21 mouse cellular contexts compared by ENCODE assay signal in genomic region chr11:111582980-111583379, GRCm38 (mm10).
A peak's percentile ranks its signal among the peaks of the same experiment; 100 is the strongest.
DNase-seq lines count a peak whose midpoint lies in the region; ATAC-seq and TF ChIP-seq lines count a peak whose summit lies in the region.
"Had no signal": no experiment of that assay in that cellular context is flagged by ENCODE, and none has a peak within 500 bp of the region (broad histone marks: within the 10 kb centered on the region; RNA-seq: fewer than 3 reads in every experiment).

No protein-coding gene starts in this region.

- H3K4me3 ChIP-seq in kidney, embryonic 15.5 days (replicated peaks), result peak overlapping the region; percentile 32
- no peak overlapping the region for H3K4me3 ChIP-seq in stomach, embryonic 14.5 days (ENCODE audit: low read depth, low read length)
- no peak overlapping the region for H3K4me3 ChIP-seq in stomach, postnatal 0 days (ENCODE audit: low read depth, low read length)
- no peak overlapping the region for H3K4me3 ChIP-seq in intestine, postnatal 0 days (ENCODE audit: low read depth, low read length)
- H3K4me3 ChIP-seq: forebrain, embryonic 13.5 days; neural tube, embryonic 13.5 days had no signal

- H3K9me3 ChIP-seq in kidney, embryonic 15.5 days (replicated peaks), result no peaks in the 10 kb centered on the region
- no peaks in the 10 kb centered on the region for H3K9me3 ChIP-seq in stomach, embryonic 14.5 days (ENCODE audit: control insufficient read depth, low read depth, low read length)
- H3K9me3 ChIP-seq in stomach, postnatal 0 days (ENCODE audit: control insufficient read depth, low read length), result no peaks in the 10 kb centered on the region
- no peaks in the 10 kb centered on the region for H3K9me3 ChIP-seq in intestine, postnatal 0 days (ENCODE audit: control insufficient read depth)
- H3K9me3 ChIP-seq: forebrain, embryonic 13.5 days; heart, embryonic 10.5 days; neural tube, embryonic 13.5 days had no signal

- no peak for ATAC-seq in kidney, embryonic 15.5 days (replicated peaks; ENCODE audit: low FRiP score)
- no peak for ATAC-seq in stomach, embryonic 14.5 days (ENCODE audit: insufficient number of reproducible peaks, insufficient read depth, low FRiP score, low read depth)
- no peak for ATAC-seq in stomach, postnatal 0 days (ENCODE audit: low FRiP score, low TSS enrichment)
- ATAC-seq in intestine, postnatal 0 days, result no peak
- ATAC-seq in erythroblast, adult 5-6 weeks (replicated peaks; ENCODE audit: low FRiP score, poor library complexity, severe bottlenecking), result no peak
- ATAC-seq: forebrain, embryonic 13.5 days had no signal

- H3K27ac ChIP-seq in kidney, embryonic 15.5 days, result no peak overlapping the region
- no peak overlapping the region for H3K27ac ChIP-seq in stomach, embryonic 14.5 days (ENCODE audit: low read length)
- H3K27ac ChIP-seq in stomach, postnatal 0 days (replicated peaks), result no peak overlapping the region
- H3K27ac ChIP-seq in intestine, postnatal 0 days (ENCODE audit: low read depth, low read length), result no peak overlapping the region
- H3K27ac ChIP-seq: forebrain, embryonic 13.5 days; heart, embryonic 10.5 days; hindbrain, embryonic 14.5 days; neural tube, embryonic 13.5 days had no signal

- no peak overlapping the region for H3K9ac ChIP-seq in kidney, embryonic 15.5 days
- no peak overlapping the region for H3K9ac ChIP-seq in stomach, embryonic 14.5 days (replicated peaks; ENCODE audit: low read depth, low read length)
- no peak overlapping the region for H3K9ac ChIP-seq in stomach, postnatal 0 days (ENCODE audit: low read length)
- H3K9ac ChIP-seq in intestine, postnatal 0 days (ENCODE audit: low read depth, low read length), result no peak overlapping the region
- H3K9ac ChIP-seq: forebrain, embryonic 13.5 days; hindbrain, embryonic 14.5 days; neural tube, embryonic 13.5 days had no signal

- no peak for TF ChIP-seq CTCF in stomach, postnatal 0 days (IDR thresholded peaks at IDR 0.05; ENCODE audit: low read depth)
- no peak for TF ChIP-seq CTCF in intestine, postnatal 0 days (IDR thresholded peaks at IDR 0.05; ENCODE audit: low read depth)

- H3K27me3 ChIP-seq in kidney, embryonic 15.5 days, result no peaks in the 10 kb centered on the region
- H3K27me3 ChIP-seq in stomach, embryonic 14.5 days (ENCODE audit: control insufficient read depth, insufficient read depth, low read length), result no peaks in the 10 kb centered on the region
- H3K27me3 ChIP-seq in stomach, postnatal 0 days (ENCODE audit: control insufficient read depth, insufficient read depth, low read length), result no peaks in the 10 kb centered on the region
- H3K27me3 ChIP-seq in intestine, postnatal 0 days (replicated peaks; ENCODE audit: control insufficient read depth, insufficient read depth, low read length), result no peaks in the 10 kb centered on the region
- H3K27me3 ChIP-seq: forebrain, embryonic 13.5 days; neural tube, embryonic 13.5 days had no signal

- 0 out of 2 replicates have a peak, but pooled peaks cover 7% of the 10 kb centered on the region for H3K4me1 ChIP-seq in kidney, embryonic 15.5 days
- no peaks in the 10 kb centered on the region for H3K4me1 ChIP-seq in stomach, embryonic 14.5 days (ENCODE audit: control insufficient read depth, insufficient read depth, low read length)
- H3K4me1 ChIP-seq in stomach, postnatal 0 days (replicated peaks; ENCODE audit: control insufficient read depth, insufficient read depth), result no peaks in the 10 kb centered on the region
- H3K4me1 ChIP-seq in intestine, postnatal 0 days (replicated peaks; ENCODE audit: control insufficient read depth, insufficient read depth, low read length), result no peaks in the 10 kb centered on the region
- H3K4me1 ChIP-seq: heart, embryonic 10.5 days; neural tube, embryonic 13.5 days had no signal

- TF ChIP-seq EP300 in stomach, postnatal 0 days (optimal IDR thresholded peaks at IDR 0.05), result no peak

- peak overlapping the region; percentile 56 for H3K4me2 ChIP-seq in kidney, embryonic 15.5 days
- peak overlapping the region; percentile 41; the same call in 1 of the 2 replicates for H3K4me2 ChIP-seq in stomach, embryonic 14.5 days (replicated peaks; ENCODE audit: low read depth, low read length)
- no peak overlapping the region for H3K4me2 ChIP-seq in stomach, postnatal 0 days (replicated peaks; ENCODE audit: low read depth)
- H3K4me2 ChIP-seq in intestine, postnatal 0 days (replicated peaks; ENCODE audit: low read depth), result peak overlapping the region; percentile 55
- H3K4me2 ChIP-seq: forebrain, embryonic 13.5 days; hindbrain, embryonic 14.5 days had no signal

- no peak for DNase-seq in kidney, postnatal 36 days
- DNase-seq in stomach, postnatal 0 days (ENCODE audit: low spot score), result no peak
- DNase-seq in cerebellum, postnatal 36 days, result no peak
- DNase-seq in adrenal gland, adult 2 months, result no peak
- DNase-seq: adrenal gland, postnatal 14 days; cerebellum, adult 11-12 months; cerebellum, postnatal 25 days; gastrocnemius, postnatal 36 days; heart, postnatal 10 days; kidney, adult 18-20 months; lung, postnatal 14 days; right cerebral cortex, postnatal 25 days; thymus, adult 18-20 months had no signal

- H3K36me3 ChIP-seq in kidney, embryonic 15.5 days, result no peaks in the 10 kb centered on the region
- no peaks in the 10 kb centered on the region for H3K36me3 ChIP-seq in stomach, embryonic 14.5 days (ENCODE audit: control insufficient read depth, insufficient read depth, low read length)
- H3K36me3 ChIP-seq in stomach, postnatal 0 days (ENCODE audit: control insufficient read depth, insufficient read depth, low read length), result no peaks in the 10 kb centered on the region
- H3K36me3 ChIP-seq in intestine, postnatal 0 days (ENCODE audit: control insufficient read depth, insufficient read depth), result no peaks in the 10 kb centered on the region
- H3K36me3 ChIP-seq: heart, embryonic 10.5 days; neural tube, embryonic 13.5 days had no signal

- WGBS in kidney, embryonic 15.5 days, result 66% methylated on average over 4 of the region's 4 CpGs
- 59% methylated on average over 4 of the region's 4 CpGs for WGBS in stomach, embryonic 14.5 days
- 53% methylated on average over 4 of the region's 4 CpGs for WGBS in stomach, postnatal 0 days
- 56% methylated on average over 4 of the region's 4 CpGs for WGBS in intestine, postnatal 0 days
